Mouse (Mus musculus): ENCODE results near the gene Dbndd2.

- no peak for TF ChIP-seq CHD2 (IDR thresholded peaks at IDR 0.05; ENCODE audit: low read length)
- TF ChIP-seq CTCF (IDR thresholded peaks at IDR 0.05 in 2 of 3, conservative IDR thresholded peaks at IDR 0.05 in 1 of 3; ENCODE audit: control insufficient read depth in 1 of 3, insufficient read depth in 1 of 3, low read depth in 2 of 3, low read length in 3 of 3, poor library complexity in 1 of 3, severe bottlenecking in 1 of 3): no peak
- no peak for TF ChIP-seq ZNF384 (IDR thresholded peaks at IDR 0.05; ENCODE audit: low read depth, low read length)
- TF ChIP-seq USF1 (IDR thresholded peaks at IDR 0.05; ENCODE audit: low read depth, low read length): no peak
- no peak for TF ChIP-seq MEF2A (IDR thresholded peaks at IDR 0.05; ENCODE audit: extremely low read depth, insufficient replicate concordance, low read depth, low read length, poor library complexity, severe bottlenecking)
- no peak for TF ChIP-seq EP300 (IDR thresholded peaks at IDR 0.05; ENCODE audit: low read depth in 1 of 2, low read length in 2 of 2)
Observed at GRCm38 (mm10) chr2:164446086-164446469, 39.8 kb upstream of the Dbndd2 start.
